Mouse (Mus musculus): ENCODE measurements around the gene Dusp1. TPM values are rescaled to one million over a fixed set of nuclear protein-coding genes. Genes with fewer than 3 reads are reported as not detected.

Dusp1 gene
- polyA plus RNA-seq, 1 experiment from 2014 or later, result 29.6 TPM

GRCm38 (mm10) chr17:26561290-26561640 lies 663 bp downstream of the Dusp1 start, which contains the start of gene Ergic1:
Gene Ergic1, plus strand, starts transcription at chr17:26561489.
- WGBS (ENCODE audit: insufficient replicate concordance), result under 1% methylated on average over 36 of the region's 36 CpGs
- Histone ChIP-seq H3K9ac (peak within 1 kb of the TSS; percentile 61), H3K4me2 (peak within 1 kb of the TSS; percentile 91), H3K4me1 (replicated peaks) (peaks cover 50% of the 10 kb centered on the region), H3K27me3 (peaks cover 6% of the 10 kb centered on the region; the same call in 1 of the 2 replicates), H3K9me3 (replicated peaks) (no peaks in the 10 kb centered on the region), H3K36me3 (replicated peaks) (0 out of 2 replicates have a peak, but pooled peaks cover 7% of the 10 kb centered on the region), H3K27ac (replicated peaks) (peak within 1 kb of the TSS; percentile 62), H3K4me3 (replicated peaks) (peak within 1 kb of the TSS; percentile 65)
- ATAC-seq (ENCODE audit: insufficient read depth), result peak; percentile 89

- H3K9me3 ChIP-seq (replicated peaks), result no peaks in the 10 kb centered on the region
- H3K27ac ChIP-seq (replicated peaks), result peak overlapping the region; percentile 62
- H3K4me1 ChIP-seq (replicated peaks), result peaks cover 50% of the 10 kb centered on the region
- WGBS (ENCODE audit: insufficient replicate concordance), result 34% methylated on average over 9 of the region's 9 CpGs
- peak overlapping the region; percentile 65 for H3K4me3 ChIP-seq (replicated peaks)
- peaks cover 10% of the 10 kb centered on the region; the same call in 1 of the 2 replicates for H3K27me3 ChIP-seq
- H3K4me2 ChIP-seq, result peak overlapping the region; percentile 91
- no peak for ATAC-seq (ENCODE audit: insufficient read depth)
- peak overlapping the region; percentile 61 for H3K9ac ChIP-seq
- H3K36me3 ChIP-seq (replicated peaks), result 0 out of 2 replicates have a peak, but pooled peaks cover 5% of the 10 kb centered on the region
Observed at GRCm38 (mm10) chr17:26560526-26561289, 1.2 kb downstream of the Dusp1 start.

- no peak overlapping the region for H3K9ac ChIP-seq
- WGBS (ENCODE audit: insufficient replicate concordance), result 47% methylated on average over 3 of the region's 3 CpGs
- ATAC-seq (ENCODE audit: insufficient read depth), result no peak
- H3K4me1 ChIP-seq (replicated peaks), result peaks cover 7% of the 10 kb centered on the region; the same call in 1 of the 2 replicates
- H3K27me3 ChIP-seq, result peaks cover 58% of the 10 kb centered on the region
- H3K9me3 ChIP-seq (replicated peaks), result no peaks in the 10 kb centered on the region
- H3K36me3 ChIP-seq (replicated peaks), result no peaks in the 10 kb centered on the region
- H3K4me2 ChIP-seq, result no peak overlapping the region
- H3K4me3 ChIP-seq (replicated peaks), result no peak overlapping the region
- H3K27ac ChIP-seq (replicated peaks), result no peak overlapping the region
Observed at GRCm38 (mm10) chr17:26553033-26553432, 8.9 kb downstream of the Dusp1 start.

- ATAC-seq (ENCODE audit: insufficient read depth), result no peak
- Histone ChIP-seq H3K9me3 (replicated peaks) (no peaks in the 10 kb centered on the region), H3K4me2 (no peak overlapping the region), H3K4me1 (replicated peaks) (peaks cover 12% of the 10 kb centered on the region; the same call in 1 of the 2 replicates), H3K9ac (no peak overlapping the region), H3K27me3 (peaks cover 60% of the 10 kb centered on the region), H3K27ac (replicated peaks) (no peak overlapping the region), H3K4me3 (replicated peaks) (no peak overlapping the region), H3K36me3 (replicated peaks) (no peaks in the 10 kb centered on the region)
- 68% methylated on average over 6 of the region's 6 CpGs for WGBS (ENCODE audit: insufficient replicate concordance)
Observed at GRCm38 (mm10) chr17:26551104-26551503, 10.8 kb downstream of the Dusp1 start.

GRCm38 (mm10) chr17:26549148-26549809 lies 12.6 kb downstream of the Dusp1 start:
- Histone ChIP-seq H3K9ac (no peak overlapping the region), H3K27ac (replicated peaks) (no peak overlapping the region), H3K4me3 (replicated peaks) (no peak overlapping the region), H3K9me3 (replicated peaks) (no peaks in the 10 kb centered on the region), H3K27me3 (peaks cover 55% of the 10 kb centered on the region), H3K4me2 (no peak overlapping the region), H3K4me1 (replicated peaks) (peaks cover 18% of the 10 kb centered on the region), H3K36me3 (replicated peaks) (no peaks in the 10 kb centered on the region)
- ATAC-seq (ENCODE audit: insufficient read depth), result no peak
- WGBS (ENCODE audit: insufficient replicate concordance), result 19% methylated on average over 12 of the region's 12 CpGs

GRCm38 (mm10) chr17:26548566-26548965 lies 13.4 kb downstream of the Dusp1 start:
- Histone ChIP-seq H3K4me3 (replicated peaks) (no peak overlapping the region), H3K36me3 (replicated peaks) (no peaks in the 10 kb centered on the region), H3K4me2 (no peak overlapping the region), H3K4me1 (replicated peaks) (peaks cover 19% of the 10 kb centered on the region), H3K27ac (replicated peaks) (no peak overlapping the region), H3K27me3 (peaks cover 61% of the 10 kb centered on the region), H3K9ac (no peak overlapping the region), H3K9me3 (replicated peaks) (no peaks in the 10 kb centered on the region)
- WGBS (ENCODE audit: insufficient replicate concordance), result 15% methylated on average over 4 of the region's 5 CpGs
- no peak for ATAC-seq (ENCODE audit: insufficient read depth)

- H3K4me2 ChIP-seq, result no peak overlapping the region
- no peaks in the 10 kb centered on the region for H3K9me3 ChIP-seq (replicated peaks)
- H3K9ac ChIP-seq, result no peak overlapping the region
- no peak overlapping the region for H3K4me3 ChIP-seq (replicated peaks)
- H3K4me1 ChIP-seq (replicated peaks), result peaks cover 19% of the 10 kb centered on the region
- no peaks in the 10 kb centered on the region for H3K36me3 ChIP-seq (replicated peaks)
- H3K27ac ChIP-seq (replicated peaks), result no peak overlapping the region
- 20% methylated on average over 7 of the region's 7 CpGs for WGBS (ENCODE audit: insufficient replicate concordance)
- no peak for ATAC-seq (ENCODE audit: insufficient read depth)
- H3K27me3 ChIP-seq, result peaks cover 61% of the 10 kb centered on the region
Observed at GRCm38 (mm10) chr17:26547771-26548170, 14.2 kb downstream of the Dusp1 start.

- no peak overlapping the region for H3K4me2 ChIP-seq
- H3K27ac ChIP-seq (replicated peaks), result no peak overlapping the region
- no peaks in the 10 kb centered on the region for H3K9me3 ChIP-seq (replicated peaks)
- H3K36me3 ChIP-seq (replicated peaks), result no peaks in the 10 kb centered on the region
- WGBS (ENCODE audit: insufficient replicate concordance), result 43% methylated on average over 8 of the region's 8 CpGs
- H3K9ac ChIP-seq, result 0 out of 2 replicates have a peak overlapping the region, but pooled peaks have one; percentile 15
- H3K4me1 ChIP-seq (replicated peaks), result peaks cover 16% of the 10 kb centered on the region
- ATAC-seq (ENCODE audit: insufficient read depth), result no peak
- H3K4me3 ChIP-seq (replicated peaks), result no peak overlapping the region
- H3K27me3 ChIP-seq, result peaks cover 48% of the 10 kb centered on the region
Observed at GRCm38 (mm10) chr17:26544319-26544963, 17.5 kb downstream of the Dusp1 start.

- WGBS (ENCODE audit: insufficient replicate concordance), result 75% methylated on average over 5 of the region's 5 CpGs
- Histone ChIP-seq H3K36me3 (replicated peaks) (no peaks in the 10 kb centered on the region), H3K4me2 (no peak overlapping the region), H3K9ac (no peak overlapping the region), H3K27me3 (peaks cover 34% of the 10 kb centered on the region), H3K4me3 (replicated peaks) (no peak overlapping the region), H3K9me3 (replicated peaks) (no peaks in the 10 kb centered on the region), H3K4me1 (replicated peaks) (peaks cover 36% of the 10 kb centered on the region), H3K27ac (replicated peaks) (no peak overlapping the region)
- ATAC-seq (ENCODE audit: insufficient read depth), result no peak
Observed at GRCm38 (mm10) chr17:26540083-26540482, 21.8 kb downstream of the Dusp1 start.

GRCm38 (mm10) chr17:26537722-26538471 lies 24.0 kb downstream of the Dusp1 start:
- 13% methylated on average over 6 of the region's 6 CpGs for WGBS (ENCODE audit: insufficient replicate concordance)
- ATAC-seq (ENCODE audit: insufficient read depth), result peak; percentile 53; the same call in 1 of the 2 replicates
- Histone ChIP-seq H3K4me2 (peak overlapping the region; percentile 46), H3K9ac (no peak overlapping the region; the same call in 1 of the 2 replicates), H3K4me1 (replicated peaks) (peaks cover 51% of the 10 kb centered on the region), H3K27me3 (peaks cover 26% of the 10 kb centered on the region), H3K9me3 (replicated peaks) (no peaks in the 10 kb centered on the region), H3K27ac (replicated peaks) (peak overlapping the region; percentile 6), H3K36me3 (replicated peaks) (no peaks in the 10 kb centered on the region), H3K4me3 (replicated peaks) (no peak overlapping the region)
